Mouse (Mus musculus) ES-E14 (cell line): ENCODE measurements at regions not wholly inside any gene's neighbourhood (a gene's known extent, or its start where the extent isn't known, plus 50 kb on each side); places are given as distances from the start of the nearest gene placed in this dataset.

Experiments
- DNase-seq: peaks from one replicate; pipeline ENCODE4 v3.0.0-alpha.2; 2013; ENCODE audit warnings: low read depth, low spot score
- H3K27ac ChIP-seq: 2 replicates; pipeline ENCODE4 v1.5.1; 2012; ENCODE audit warnings: low read depth, mild to moderate bottlenecking, low read length, moderate library complexity, mixed read lengths; ENCODE audit not compliant: poor library complexity, insufficient read depth, severe bottlenecking
- H3K36me3 ChIP-seq: 2 replicates; pipeline ENCODE4 v1.6.1; 2012; ENCODE audit warnings: mild to moderate bottlenecking, low read length, moderate library complexity, mixed read lengths; ENCODE audit not compliant: control insufficient read depth, poor library complexity, insufficient read depth, severe bottlenecking
- H3K4me1 ChIP-seq, 2 experiments: fragments of 150-350 bp in 1 of 2; sonication (generic) in 1 of 2; 2 replicates each; pipeline ENCODE4 v1.6.1; 2012; ENCODE audit warnings: low read length in 2 of 2, mild to moderate bottlenecking in 1 of 2, mixed read lengths in 1 of 2; ENCODE audit not compliant: control insufficient read depth in 2 of 2, insufficient read depth in 2 of 2, poor library complexity in 1 of 2
- H3K4me3 ChIP-seq, 2 experiments: fragments of 150-350 bp in 1 of 2; sonication (generic) in 1 of 2; 2 replicates each; pipeline ENCODE4 v1.5.1; 2012; ENCODE audit warnings: low read length in 2 of 2, low read depth in 1 of 2, mild to moderate bottlenecking in 1 of 2, mixed read lengths in 1 of 2; ENCODE audit not compliant: insufficient read depth in 1 of 2, poor library complexity in 1 of 2, severe bottlenecking in 1 of 2
- H3K9ac ChIP-seq: 2 replicates; pipeline ENCODE4 v1.6.1; 2012; ENCODE audit warnings: low read depth, mild to moderate bottlenecking, low read length, mixed read lengths; ENCODE audit not compliant: poor library complexity, insufficient read depth, severe bottlenecking
- H3K9me3 ChIP-seq: fragments of 150-350 bp; sonication (generic); 2 replicates; pipeline ENCODE4 v1.6.1; 2012; ENCODE audit warnings: low read depth, mild to moderate bottlenecking, low read length; ENCODE audit not compliant: control insufficient read depth, insufficient read depth
- CHD2 ChIP-seq: IDR thresholded peaks from 2 replicates; pipeline ENCODE4 v1.6.1; 2014; ENCODE audit warnings: mild to moderate bottlenecking, low read depth, low read length, inconsistent platforms
- HCFC1 ChIP-seq: IDR thresholded peaks from 2 replicates; pipeline ENCODE4 v1.6.1; 2012; ENCODE audit warnings: low read length, inconsistent platforms, borderline replicate concordance; ENCODE audit not compliant: insufficient read depth
- MAFK ChIP-seq: IDR thresholded peaks from 2 replicates; pipeline ENCODE4 v1.6.1; 2014; ENCODE audit warnings: mild to moderate bottlenecking, low read depth, low read length, inconsistent platforms; ENCODE audit not compliant: insufficient read depth
- ZC3H11A ChIP-seq: IDR thresholded peaks from 2 replicates; pipeline ENCODE4 v1.6.1; 2012; ENCODE audit warnings: low read depth, mild to moderate bottlenecking, inconsistent platforms, low read length, borderline replicate concordance
- ZNF384 ChIP-seq: IDR thresholded peaks from 2 replicates; pipeline ENCODE4 v1.6.1; 2012; ENCODE audit warnings: low read depth, low read length, inconsistent platforms
- in situ Hi-C, 2 experiments: fragments of 600-800 bp; cut with MboI; formaldehyde crosslinking; loops; one replicate each; pipeline ENCODE4 v1.15.1; 2025; ENCODE audit warnings: low sequenced_read_pairs in 2 of 2, inconsistent platforms in 1 of 2; ENCODE audit not compliant: unreplicated experiment in 2 of 2

- in situ Hi-C loops, result no loop called here
- Histone ChIP-seq H3K9ac (no peak overlapping the region), H3K9me3 (no peaks in the 10 kb centered on the region), H3K4me1 (0 out of 4 replicates have a peak, but pooled peaks cover 0 to 2% of the 10 kb centered on the region in 2 experiments), H3K4me3 (no peak overlapping the region), H3K27ac (no peak overlapping the region), H3K36me3 (no peaks in the 10 kb centered on the region)
- TF ChIP-seq HCFC1 (no peak), CHD2 (no peak), ZNF384 (no peak), MAFK (no peak), ZC3H11A (no peak)
- DNase-seq, result no peak
Observed at GRCm38 (mm10) chr7:133203933-133204332, 79.8 kb upstream of the Ctbp2 start.

DNA sequence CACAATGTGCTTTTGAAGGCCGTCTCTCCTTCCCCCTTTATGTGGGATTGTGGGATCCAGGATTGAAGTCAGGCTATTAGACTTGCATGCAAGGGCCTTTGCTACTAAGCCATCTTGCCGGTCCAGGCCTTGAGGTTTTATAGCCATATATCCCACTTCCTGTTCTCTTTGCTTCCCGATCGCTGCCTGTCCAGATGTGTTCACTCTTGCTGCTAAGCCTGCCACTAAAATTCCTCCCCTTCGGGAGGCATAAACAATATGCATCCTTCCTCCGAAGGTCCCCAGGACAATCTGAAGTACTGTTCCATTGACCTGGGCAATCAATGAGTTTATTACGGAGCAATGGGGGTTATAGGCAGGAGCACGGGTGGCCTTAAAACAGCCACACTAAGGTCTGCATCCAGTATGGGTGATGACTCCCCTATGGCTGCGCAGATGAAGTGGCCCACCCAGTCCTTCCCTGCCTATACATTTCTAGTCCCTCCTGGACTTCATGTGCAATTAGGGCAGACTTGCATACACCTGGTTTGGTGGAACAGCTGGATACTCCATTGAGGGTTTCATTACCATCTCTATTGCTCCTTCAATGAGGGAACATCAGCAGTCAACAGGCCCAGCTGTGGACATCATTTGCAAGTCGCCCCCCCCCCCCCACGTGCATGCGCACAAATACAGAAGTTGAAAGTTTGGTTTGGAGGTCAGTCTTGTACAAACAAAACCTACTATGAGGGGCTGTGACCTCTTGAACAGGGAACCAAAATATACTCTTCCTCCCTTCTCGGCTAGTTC lies 78.1 kb upstream of the Ctbp2 start:
- Histone ChIP-seq H3K27ac (no peak overlapping the region), H3K9ac (no peak overlapping the region), H3K4me1 (0 out of 4 replicates have a peak, but pooled peaks cover 0 to 2% of the 10 kb centered on the region in 2 experiments), H3K4me3 (no peak overlapping the region), H3K9me3 (no peaks in the 10 kb centered on the region), H3K36me3 (no peaks in the 10 kb centered on the region)
- in situ Hi-C loops, result no loop called here
- TF ChIP-seq CHD2 (no peak), HCFC1 (no peak), MAFK (no peak), ZC3H11A (no peak), ZNF384 (no peak)
- no peak for DNase-seq

- TF ChIP-seq ZNF384, result no peak
- TF ChIP-seq HCFC1, result no peak
- no peak for TF ChIP-seq CHD2
- TF ChIP-seq MAFK, result no peak
- Histone ChIP-seq H3K4me1 (no peaks in the 10 kb centered on the region), H3K4me3 (no peak overlapping the region), H3K36me3 (no peaks in the 10 kb centered on the region), H3K9ac (no peak overlapping the region), H3K9me3 (no peaks in the 10 kb centered on the region), H3K27ac (no peak overlapping the region)
- no peak for DNase-seq
- in situ Hi-C loops, result no loop called here
Observed at GRCm38 (mm10) chr7:133199046-133199445, 74.9 kb upstream of the Ctbp2 start.

DNA sequence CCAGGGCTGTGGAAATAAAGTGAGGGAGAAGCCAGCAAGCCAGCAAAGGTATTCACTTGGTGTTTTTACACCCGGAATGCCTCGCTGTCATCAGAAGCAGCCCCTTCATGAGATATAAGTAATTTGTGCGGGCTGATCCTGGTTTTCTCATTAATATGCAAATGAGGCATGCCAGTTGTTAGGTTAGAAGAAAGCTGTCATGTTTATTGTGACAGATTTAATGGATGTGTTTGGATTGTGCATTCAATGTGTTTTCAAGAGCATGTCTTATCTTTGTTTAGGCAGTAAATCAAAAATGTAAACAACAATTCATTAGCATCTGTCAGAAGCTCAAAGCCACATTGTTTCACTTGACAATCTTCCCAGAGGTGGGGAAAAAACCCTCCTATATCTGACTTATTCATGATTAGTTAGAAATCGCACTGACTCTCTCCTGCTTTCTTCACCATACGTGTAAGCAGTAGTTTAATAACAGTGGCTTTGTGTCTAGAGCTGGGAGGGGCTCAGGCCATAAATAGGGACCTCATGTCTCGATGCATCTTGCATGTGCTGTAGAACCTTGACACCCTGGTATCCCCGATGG lies 65.8 kb upstream of the Ctbp2 start:
- Histone ChIP-seq H3K36me3 (no peaks in the 10 kb centered on the region), H3K4me1 (no peaks in the 10 kb centered on the region), H3K9me3 (no peaks in the 10 kb centered on the region), H3K4me3 (no peak overlapping the region), H3K9ac (no peak overlapping the region), H3K27ac (no peak overlapping the region)
- TF ChIP-seq HCFC1 (no peak), MAFK (no peak), ZC3H11A (no peak), ZNF384 (no peak), CHD2 (no peak)
- in situ Hi-C loops, result no loop called here
- DNase-seq, result no peak
